Mouse (Mus musculus) liver, adult 2 months (tissue): ENCODE results near the gene Rd3.

Source experiments
- CTCF ChIP-seq: fragments of 200-500 bp; IDR thresholded peaks from 2 replicates; pipeline ENCODE4 v1.5.1; 2011; ENCODE audit warnings: low read depth, low read length, control low read depth
- POLR2A ChIP-seq: fragments of 200-500 bp; IDR thresholded peaks from 2 replicates; pipeline ENCODE4 v1.6.1; 2011; ENCODE audit warnings: low read length, control low read depth; ENCODE audit not compliant: insufficient read depth; ENCODE audit errors: extremely low read depth

GRCm38 (mm10) chr1:191963413-191963812, 13.8 kb upstream of the Rd3 start:
- TF ChIP-seq POLR2A (no peak), CTCF (no peak)
